Mouse (Mus musculus) forebrain, embryonic 15.5 days (tissue): ENCODE measurements around the gene Hapln2. TPM values are rescaled to one million over a fixed set of nuclear protein-coding genes. Genes with fewer than 3 reads are reported as not detected.

Source experiments
- ATAC-seq: fragments of 200-750 bp; cut with Nextera tagmentation; replicated peaks from 2 replicates; pipeline ENCODE4 v1.8.0; 2017; ENCODE audit warnings: mild to moderate bottlenecking, moderate TSS enrichment, moderate library complexity
- H3K27ac ChIP-seq: fragments of 300-500 bp; sonication (generic); replicated peaks from 2 replicates; pipeline ENCODE4 v1.5.1; 2015; ENCODE audit warnings: mild to moderate bottlenecking, inconsistent platforms
- H3K27me3 ChIP-seq: fragments of 300-500 bp; sonication (generic); 2 replicates; pipeline ENCODE4 v1.6.1; 2015; ENCODE audit warnings: inconsistent platforms
- H3K36me3 ChIP-seq: fragments of 300-500 bp; sonication (generic); 2 replicates; pipeline ENCODE4 v1.6.1; 2015; ENCODE audit warnings: mild to moderate bottlenecking, inconsistent platforms
- H3K4me1 ChIP-seq: fragments of 300-500 bp; sonication (generic); 2 replicates; pipeline ENCODE4 v1.6.1; 2015; ENCODE audit warnings: inconsistent platforms
- H3K4me2 ChIP-seq: fragments of 300-500 bp; sonication (generic); replicated peaks from 2 replicates; pipeline ENCODE4 v1.6.1; 2015; ENCODE audit warnings: mild to moderate bottlenecking, inconsistent platforms
- H3K4me3 ChIP-seq: fragments of 300-500 bp; sonication (generic); 2 replicates; pipeline ENCODE4 v1.5.1; 2015; ENCODE audit warnings: mild to moderate bottlenecking, inconsistent platforms
- H3K9ac ChIP-seq: fragments of 300-500 bp; sonication (generic); replicated peaks from 2 replicates; pipeline ENCODE4 v1.6.1; 2015; ENCODE audit warnings: mild to moderate bottlenecking, inconsistent platforms
- H3K9me3 ChIP-seq: fragments of 300-500 bp; sonication (generic); 2 replicates; pipeline ENCODE4 v1.6.1; 2016; ENCODE audit warnings: inconsistent platforms
- WGBS: fragments of 180-500 bp; shearing (Covaris S2); methylation state at CpG from one replicate; pipeline ENCODE4 v1.1.7; 2015; ENCODE audit warnings: mixed read lengths; 5-methylcytosine and 5-hydroxymethylcytosine counted together
- polyA plus RNA-seq: library from polyadenylated mRNA; unstranded; fragments of >200 nt; fragmentation: Nextera tagmentation; extraction: Ambion mirVana; gene quantifications from 2 replicates; pipeline ENCODE4 v1.2.1, GENCODE M21; 2015

Gene Hapln2
- polyA plus RNA-seq: 0.43 and 0.89 TPM in 2 replicates

DNA sequence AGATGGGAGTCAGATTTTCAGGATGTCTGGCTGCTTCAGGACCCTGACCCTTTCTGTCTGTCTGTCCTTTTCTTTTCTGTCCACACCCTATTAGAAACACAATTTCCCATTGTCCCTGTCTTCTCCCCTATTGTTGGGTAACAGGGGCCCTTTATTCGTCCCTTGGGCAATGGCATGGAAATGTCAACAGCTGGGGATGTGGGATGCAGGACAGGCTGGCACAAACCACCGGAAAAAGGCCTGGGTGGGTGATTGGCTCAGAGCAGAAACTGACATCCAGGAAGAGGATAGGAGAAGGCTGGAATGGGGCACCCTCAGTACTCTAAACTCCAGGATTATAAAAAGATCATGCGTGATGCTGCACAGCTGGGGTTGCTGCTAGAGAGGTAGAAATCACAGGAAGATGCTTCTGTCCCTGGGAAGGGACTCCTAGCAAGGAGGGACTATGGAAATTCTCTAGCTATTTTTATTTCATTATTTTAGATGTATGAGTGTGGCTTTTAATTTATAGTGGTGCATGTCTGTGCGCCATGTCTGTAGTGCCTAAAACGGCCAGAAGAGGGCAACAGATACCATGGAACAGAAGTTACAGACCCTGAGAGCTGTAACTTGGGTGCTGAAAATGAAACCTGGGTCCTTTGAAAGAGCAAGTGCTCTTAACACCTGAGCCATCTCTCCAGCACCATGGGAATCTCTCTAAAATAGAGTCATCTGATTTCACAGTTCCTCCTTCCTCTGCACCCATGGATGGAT is at the start of gene Hapln2:
TSS of gene Hapln2 (minus strand) at position 150 of the 753 bp plus-strand sequence.
- WGBS: 50% methylated on average over 5 of the region's 5 CpGs
- Histone ChIP-seq H3K4me1 (peaks cover 15% of the 10 kb centered on the region), H3K9me3 (no peaks in the 10 kb centered on the region), H3K4me2 (no peak within 1 kb of the TSS), H3K27me3 (peaks cover 55% of the 10 kb centered on the region), H3K4me3 (no peak within 1 kb of the TSS), H3K27ac (no peak within 1 kb of the TSS), H3K9ac (no peak within 1 kb of the TSS), H3K36me3 (no peaks in the 10 kb centered on the region)
- ATAC-seq: no peak

DNA sequence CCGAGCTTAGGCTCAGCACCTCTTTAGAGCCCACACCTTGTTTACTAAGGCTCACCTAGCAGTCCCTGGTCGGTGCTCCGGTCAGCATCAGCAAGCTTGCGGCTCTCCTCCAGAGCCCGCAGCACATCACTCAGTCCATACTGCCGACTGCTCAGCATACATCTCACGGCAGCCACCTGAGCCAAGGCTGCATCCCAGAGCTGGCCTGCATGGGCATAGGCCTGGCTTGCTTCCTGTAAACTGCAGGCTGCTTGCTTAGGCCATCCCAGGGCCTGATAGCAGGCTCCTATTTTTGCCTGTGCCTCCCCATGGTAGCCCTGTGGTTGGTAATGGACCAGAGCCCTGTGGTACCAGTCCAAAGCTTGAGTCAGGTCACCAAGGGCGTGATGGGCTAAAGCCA is 47.4 kb upstream of the Hapln2 start:
- no peaks in the 10 kb centered on the region for H3K4me1 ChIP-seq
- 77% methylated on average over 8 of the region's 8 CpGs for WGBS
- H3K36me3 ChIP-seq: no peaks in the 10 kb centered on the region
- H3K4me3 ChIP-seq: no peak overlapping the region
- H3K9me3 ChIP-seq: no peaks in the 10 kb centered on the region
- H3K27me3 ChIP-seq: no peaks in the 10 kb centered on the region
- ATAC-seq: no peak
- no peak overlapping the region for H3K4me2 ChIP-seq
- H3K9ac ChIP-seq: no peak overlapping the region
- H3K27ac ChIP-seq: no peak overlapping the region

DNA sequence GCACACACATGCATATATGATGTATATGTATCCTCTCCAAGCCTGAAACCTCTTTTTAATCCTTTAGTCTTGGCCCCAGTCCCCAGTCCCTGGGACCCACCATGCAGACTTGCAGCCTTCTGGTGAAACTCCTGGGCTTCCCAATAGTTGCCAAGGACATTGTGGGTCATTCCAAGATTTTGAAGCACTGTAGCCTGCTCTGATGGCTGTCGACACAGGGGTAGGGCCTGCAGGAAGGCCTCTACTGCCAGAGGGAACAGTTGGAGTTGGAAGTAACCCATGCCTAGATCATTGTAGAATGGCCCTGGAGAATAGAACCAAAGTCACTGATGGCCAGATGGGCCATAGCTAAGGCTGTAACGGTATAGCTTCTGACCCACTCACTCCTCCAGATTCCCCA is 47.0 kb upstream of the Hapln2 start:
- H3K27me3 ChIP-seq: no peaks in the 10 kb centered on the region
- H3K9me3 ChIP-seq: no peaks in the 10 kb centered on the region
- H3K36me3 ChIP-seq: no peaks in the 10 kb centered on the region
- H3K27ac ChIP-seq: no peak overlapping the region
- no peak overlapping the region for H3K4me3 ChIP-seq
- WGBS: 78% methylated on average over 2 of the region's 2 CpGs
- H3K4me1 ChIP-seq: no peaks in the 10 kb centered on the region
- ATAC-seq: no peak
- no peak overlapping the region for H3K4me2 ChIP-seq
- H3K9ac ChIP-seq: no peak overlapping the region

DNA sequence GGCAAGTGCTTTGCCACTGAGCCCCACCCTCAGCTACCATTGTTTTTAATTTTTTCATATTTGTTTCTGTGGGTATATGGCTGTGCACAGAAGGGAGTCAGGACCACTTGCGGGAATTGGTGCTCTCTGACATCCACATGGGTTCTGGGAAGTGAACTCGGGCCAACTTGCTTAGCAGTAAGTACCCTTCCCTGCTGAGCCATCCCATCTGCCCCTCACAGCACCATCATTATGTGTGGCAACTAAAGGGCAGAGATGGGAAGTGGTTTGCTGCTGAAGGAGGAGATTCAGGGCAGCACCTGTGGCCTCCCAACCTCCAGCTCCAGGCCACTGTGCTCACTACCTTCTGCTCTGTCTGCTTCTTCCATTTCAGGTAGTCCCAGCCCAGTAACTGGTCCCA is 46.2 kb upstream of the Hapln2 start:
- no peaks in the 10 kb centered on the region for H3K9me3 ChIP-seq
- ATAC-seq: no peak
- no peaks in the 10 kb centered on the region for H3K36me3 ChIP-seq
- H3K4me2 ChIP-seq: no peak overlapping the region
- H3K4me3 ChIP-seq: no peak overlapping the region
- no peak overlapping the region for H3K9ac ChIP-seq
- 82% methylated on average over 2 of the region's 2 CpGs for WGBS
- H3K4me1 ChIP-seq: no peaks in the 10 kb centered on the region
- H3K27ac ChIP-seq: no peak overlapping the region
- no peaks in the 10 kb centered on the region for H3K27me3 ChIP-seq

DNA sequence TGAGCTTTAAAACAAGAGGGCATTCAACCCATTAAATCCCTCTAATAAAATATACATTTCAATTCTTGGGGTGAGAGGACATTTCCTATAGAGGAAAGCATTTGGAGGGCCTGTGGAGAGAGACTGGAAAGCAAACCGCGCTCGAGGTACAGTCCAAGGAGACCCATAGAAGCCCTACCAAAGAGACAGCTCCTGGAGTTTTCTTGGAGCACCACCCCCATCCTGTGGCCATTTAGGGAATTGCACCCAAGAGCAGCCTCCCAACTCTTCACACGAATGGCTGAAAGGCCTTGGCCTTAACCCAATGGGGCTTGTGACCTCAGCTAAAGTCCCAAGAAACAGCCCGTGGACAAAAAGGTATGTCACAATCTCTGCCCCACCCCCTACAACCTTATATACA is 44.4 kb upstream of the Hapln2 start:
- WGBS: 1% methylated on average over 5 of the region's 5 CpGs
- Histone ChIP-seq H3K36me3 (no peaks in the 10 kb centered on the region), H3K4me3 (no peak overlapping the region), H3K4me1 (no peaks in the 10 kb centered on the region), H3K4me2 (no peak overlapping the region), H3K9ac (no peak overlapping the region), H3K27ac (no peak overlapping the region), H3K27me3 (no peaks in the 10 kb centered on the region), H3K9me3 (no peaks in the 10 kb centered on the region)
- peak; percentile 67 for ATAC-seq

DNA sequence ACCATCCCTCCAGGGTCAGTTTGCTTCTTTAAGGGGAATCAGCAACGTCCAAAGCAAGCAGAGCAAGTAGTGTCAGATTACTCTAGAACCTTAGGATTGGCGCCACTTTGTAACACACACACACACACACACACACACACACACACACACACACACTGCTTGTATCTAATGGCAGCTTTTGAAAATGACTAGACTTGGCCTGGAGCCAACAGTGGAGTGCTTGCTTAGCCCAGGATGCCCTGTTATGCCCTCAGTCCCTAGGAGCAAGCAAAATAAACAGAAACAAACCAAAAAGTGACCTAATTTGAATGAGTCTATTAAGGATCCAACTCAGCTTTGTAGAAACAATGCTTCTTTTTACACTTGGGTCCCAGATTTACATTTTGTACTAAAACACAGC is 41.0 kb upstream of the Hapln2 start:
- ATAC-seq: no peak
- no peaks in the 10 kb centered on the region for H3K4me1 ChIP-seq
- H3K4me2 ChIP-seq: no peak overlapping the region
- H3K9ac ChIP-seq: no peak overlapping the region
- H3K27me3 ChIP-seq: no peaks in the 10 kb centered on the region
- H3K9me3 ChIP-seq: no peaks in the 10 kb centered on the region
- H3K4me3 ChIP-seq: no peak overlapping the region
- H3K27ac ChIP-seq: no peak overlapping the region
- H3K36me3 ChIP-seq: no peaks in the 10 kb centered on the region
- WGBS: 4% methylated on average over 2 of the region's 2 CpGs

DNA sequence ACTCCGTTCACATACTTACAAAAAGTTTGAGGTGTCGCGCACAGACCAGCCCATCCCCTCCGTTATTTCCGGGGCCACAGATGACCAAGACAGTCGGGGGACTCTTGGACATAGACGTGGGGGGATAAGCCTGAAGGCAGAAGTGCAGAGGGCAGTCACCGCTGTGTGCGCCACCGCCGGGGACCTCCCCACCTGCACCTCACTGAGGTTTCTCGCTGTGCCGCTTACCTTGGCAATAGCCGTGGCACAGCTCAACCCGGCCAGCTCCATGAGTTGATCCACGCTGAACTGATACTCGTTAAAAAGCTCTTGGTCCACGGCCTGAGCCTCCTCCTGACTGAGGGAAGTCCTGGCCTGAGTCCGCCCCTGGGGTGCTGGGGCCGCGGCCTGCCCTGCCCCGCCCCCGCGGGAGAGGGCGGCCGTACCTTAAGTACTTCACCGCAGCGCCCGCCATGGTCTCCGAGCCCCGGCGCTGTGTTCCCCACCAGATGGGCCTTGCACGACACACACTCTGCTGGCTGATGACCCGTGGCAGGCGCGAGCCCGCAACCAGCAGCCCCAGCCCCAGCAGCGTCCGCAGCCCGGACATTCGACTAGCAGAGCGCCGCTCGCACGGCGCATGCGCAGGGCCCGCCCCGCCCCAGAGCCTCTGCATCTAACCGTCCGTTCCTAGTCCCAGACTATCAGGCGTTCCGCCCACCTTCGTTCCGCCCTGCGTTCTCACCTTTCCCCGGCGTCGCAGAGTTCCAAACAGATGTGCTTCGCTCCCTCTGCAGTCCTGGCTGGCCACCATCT is 30.7 kb upstream of the Hapln2 start, which contains the start of gene Naxe:
TSS of gene Naxe (minus strand) at position 594 of the 795 bp plus-strand sequence.
- Histone ChIP-seq H3K27me3 (no peaks in the 10 kb centered on the region), H3K27ac (peak within 1 kb of the TSS; percentile 31; the same call in 1 of the 2 replicates), H3K4me3 (peak within 1 kb of the TSS; percentile 66), H3K9ac (peak within 1 kb of the TSS; percentile 82), H3K9me3 (no peaks in the 10 kb centered on the region), H3K36me3 (peaks cover 30% of the 10 kb centered on the region), H3K4me1 (peaks cover 20% of the 10 kb centered on the region), H3K4me2 (peak within 1 kb of the TSS; percentile 89)
- peak; percentile 96 for ATAC-seq
- under 1% methylated on average over 60 of the region's 60 CpGs for WGBS

DNA sequence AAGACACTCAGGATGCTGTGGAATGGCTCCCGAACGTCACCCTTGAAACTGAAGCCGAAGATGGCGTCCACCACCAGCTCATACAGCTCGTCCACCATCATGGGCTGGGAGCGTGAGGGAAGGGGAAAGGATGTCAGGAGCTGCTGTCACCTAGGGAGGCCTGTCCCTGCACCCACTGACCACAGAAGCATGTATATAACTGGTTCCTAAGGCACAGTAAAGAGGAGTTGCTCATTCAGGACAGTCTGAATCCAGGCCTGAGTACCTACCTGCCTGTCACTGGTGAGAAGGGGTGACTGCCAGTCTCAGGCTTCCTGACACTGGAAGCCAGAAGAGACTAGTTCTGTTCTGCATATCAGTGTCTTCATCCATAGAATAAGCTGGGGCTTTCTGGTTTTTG is 29.6 kb upstream of the Hapln2 start:
- Histone ChIP-seq H3K4me1 (peaks cover 20% of the 10 kb centered on the region), H3K27ac (no peak overlapping the region), H3K4me2 (no peak overlapping the region), H3K36me3 (peaks cover 41% of the 10 kb centered on the region), H3K4me3 (peak overlapping the region; percentile 66), H3K9ac (0 out of 2 replicates have a peak overlapping the region, but pooled peaks have one; percentile 82), H3K27me3 (no peaks in the 10 kb centered on the region), H3K9me3 (no peaks in the 10 kb centered on the region)
- WGBS: 86% methylated on average over 6 of the region's 6 CpGs
- no peak for ATAC-seq

DNA sequence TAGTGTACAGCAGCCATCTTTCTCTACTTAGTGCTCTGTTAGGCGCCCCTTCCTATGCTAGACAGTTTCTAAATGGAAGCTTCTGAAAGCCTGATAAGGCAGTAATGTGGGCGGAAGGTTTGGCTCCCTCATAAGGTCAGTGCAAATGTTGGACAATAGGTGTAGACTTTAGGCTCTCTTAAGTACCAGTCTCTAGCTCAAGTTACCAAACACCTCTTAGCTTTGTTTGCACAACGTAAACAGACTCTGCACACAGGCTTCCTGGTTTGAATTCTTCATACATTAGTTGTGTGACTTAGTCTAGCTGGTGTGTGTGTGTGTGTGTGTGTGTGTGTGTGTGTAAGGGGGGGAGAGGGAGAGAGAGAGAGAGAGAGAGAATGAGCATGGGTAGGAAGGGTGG is 22.1 kb upstream of the Hapln2 start:
- H3K9ac ChIP-seq: no peak overlapping the region
- H3K4me2 ChIP-seq: no peak overlapping the region
- no peak overlapping the region for H3K4me3 ChIP-seq
- peaks cover 3% of the 10 kb centered on the region; the same call in 1 of the 2 replicates for H3K4me1 ChIP-seq
- no peak overlapping the region for H3K27ac ChIP-seq
- H3K9me3 ChIP-seq: no peaks in the 10 kb centered on the region
- no peaks in the 10 kb centered on the region for H3K27me3 ChIP-seq
- no peak for ATAC-seq
- H3K36me3 ChIP-seq: peaks cover 30% of the 10 kb centered on the region
- 92% methylated on average over 3 of the region's 3 CpGs for WGBS

DNA sequence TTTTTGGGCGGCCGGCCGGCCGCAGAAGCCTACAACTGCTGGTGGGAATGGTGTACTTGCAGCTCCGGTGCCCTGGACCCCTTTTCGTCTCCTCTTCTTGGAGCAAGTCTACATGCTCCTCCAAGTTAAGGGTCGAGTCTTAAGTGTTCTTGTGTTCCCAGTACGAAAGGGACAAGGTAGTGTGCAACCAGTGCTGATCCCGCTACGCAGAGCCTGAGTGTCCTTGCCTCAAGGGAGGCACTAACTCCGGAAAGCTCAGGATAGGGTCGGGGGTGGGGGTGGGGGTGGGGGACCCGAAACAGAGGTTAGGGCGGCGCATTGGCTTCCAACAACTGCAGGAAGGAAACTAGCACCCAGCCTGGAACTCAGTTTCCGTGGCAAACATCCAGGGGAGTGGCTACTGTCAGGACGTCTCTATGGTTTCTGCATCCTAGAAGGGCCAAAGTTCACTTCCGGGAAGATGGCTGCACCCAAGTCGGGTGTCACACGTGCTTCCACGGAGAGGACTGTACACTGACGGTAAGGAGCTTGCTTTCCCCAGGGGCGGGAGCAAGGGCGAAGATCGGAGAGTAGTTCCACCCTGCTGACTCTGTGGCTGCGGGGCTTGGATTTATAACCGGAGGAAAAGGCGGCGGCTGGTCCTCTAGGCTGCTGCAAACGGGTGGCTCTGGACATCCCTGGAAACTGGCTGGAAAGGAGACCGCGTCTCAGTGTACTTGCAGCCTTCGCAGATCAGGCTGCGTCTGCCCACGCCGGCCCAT is 15.5 kb upstream of the Hapln2 start, which contains the start of gene Gpatch4:
TSS of gene Gpatch4 (plus strand) at position 448 of the 761 bp plus-strand sequence.
- peak; percentile 97 for ATAC-seq
- peak within 1 kb of the TSS; percentile 87 for H3K4me2 ChIP-seq
- peak within 1 kb of the TSS; percentile 45 for H3K27ac ChIP-seq
- WGBS: 12% methylated on average over 36 of the region's 36 CpGs
- no peaks in the 10 kb centered on the region for H3K9me3 ChIP-seq
- peaks cover 14% of the 10 kb centered on the region for H3K4me1 ChIP-seq
- H3K4me3 ChIP-seq: peak within 1 kb of the TSS; percentile 95
- H3K9ac ChIP-seq: peak within 1 kb of the TSS; percentile 57
- peaks cover 13% of the 10 kb centered on the region; the same call in 1 of the 2 replicates for H3K27me3 ChIP-seq
- no peaks in the 10 kb centered on the region for H3K36me3 ChIP-seq

DNA sequence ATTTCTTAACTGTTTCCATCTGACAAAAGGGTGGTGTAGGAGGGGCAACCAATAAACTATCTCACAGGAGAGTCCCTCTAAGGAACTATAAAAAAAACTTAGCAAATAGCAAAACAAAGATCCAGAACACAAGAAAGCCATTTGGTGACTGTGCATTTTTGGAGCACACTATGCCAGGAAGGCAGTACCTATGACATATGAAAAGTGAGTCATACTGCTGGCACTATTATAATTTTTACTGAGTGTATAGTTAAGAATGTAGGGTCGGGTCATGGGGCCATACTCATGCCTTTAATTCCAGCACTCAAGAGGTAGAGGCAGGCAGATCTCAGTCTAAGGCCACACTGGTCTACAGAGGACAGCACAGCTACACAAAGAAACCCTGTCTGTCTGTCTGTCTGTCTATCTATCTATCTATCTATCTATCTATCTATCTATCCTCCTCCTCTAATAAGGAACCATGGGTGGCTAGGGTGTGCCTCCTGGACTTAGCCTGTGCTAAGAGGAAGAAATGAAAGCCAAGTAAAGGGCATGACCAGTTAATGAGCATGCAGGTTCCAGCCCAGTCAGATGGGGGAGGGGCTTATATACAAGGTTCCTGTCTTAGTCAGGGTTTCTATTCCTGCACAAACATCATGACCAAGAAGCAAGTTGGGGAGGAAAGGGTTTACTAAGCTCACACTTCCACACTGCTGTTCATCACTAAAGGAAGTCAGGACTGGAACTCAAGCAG is 8.3 kb upstream of the Hapln2 start:
- Histone ChIP-seq H3K4me2 (no peak overlapping the region), H3K4me3 (no peak overlapping the region), H3K4me1 (no peaks in the 10 kb centered on the region), H3K36me3 (no peaks in the 10 kb centered on the region), H3K27ac (no peak overlapping the region), H3K27me3 (peaks cover 23% of the 10 kb centered on the region), H3K9me3 (no peaks in the 10 kb centered on the region), H3K9ac (no peak overlapping the region)
- WGBS: 81% methylated on average over 1 of the region's 1 CpGs
- ATAC-seq: no peak
